Mouse (Mus musculus): ENCODE results near the gene Myb.

- TF ChIP-seq CTCF (IDR thresholded peaks at IDR 0.05; ENCODE audit: extremely low read depth, insufficient read length, insufficient replicate concordance, low read depth, low read length) (no peak), POLR2A (IDR thresholded peaks at IDR 0.05; ENCODE audit: low read depth, low read length) (no peak)
Observed at GRCm38 (mm10) chr10:21130901-21131493, 29.8 kb downstream of the Myb start.
